Mouse (Mus musculus) lung, postnatal 0 days (tissue): Measurements from ENCODE around the gene Nck2. TPM values are rescaled to one million over a fixed set of nuclear protein-coding genes. Genes with fewer than 3 reads are reported as not detected.

Experiments used
- ATAC-seq: fragments of 200-750 bp; cut with Nextera tagmentation; 2 replicates; pipeline ENCODE4 v1.8.0; 2017; ENCODE audit warnings: moderate library complexity
- DNase-seq: peaks from one replicate; pipeline ENCODE4 v3.0.0-alpha.2; 2016; ENCODE audit warnings: low spot score
- H3K27ac ChIP-seq: fragments of 300-500 bp; sonication (generic); 2 replicates; pipeline ENCODE4 v1.5.1; 2014; ENCODE audit warnings: antibody characterized with exemption, mild to moderate bottlenecking, low read length, mixed read lengths
- H3K27me3 ChIP-seq: fragments of 300-500 bp; sonication (generic); replicated peaks from 2 replicates; pipeline ENCODE4 v1.6.1; 2014; ENCODE audit warnings: low read length, mixed read lengths; ENCODE audit not compliant: insufficient read depth
- H3K36me3 ChIP-seq: fragments of 300-500 bp; sonication (generic); 2 replicates; pipeline ENCODE4 v1.6.1; 2014; ENCODE audit warnings: low read length, mixed read lengths; ENCODE audit not compliant: insufficient read depth
- H3K4me1 ChIP-seq: fragments of 300-500 bp; sonication (generic); 2 replicates; pipeline ENCODE4 v1.6.1; 2014; ENCODE audit warnings: antibody characterized with exemption, low read depth, low read length, mixed read lengths; ENCODE audit not compliant: insufficient read depth
- H3K4me2 ChIP-seq: fragments of 300-500 bp; sonication (generic); replicated peaks from 2 replicates; pipeline ENCODE4 v1.6.1; 2014; ENCODE audit warnings: low read depth, mild to moderate bottlenecking, low read length, moderate library complexity, mixed read lengths
- H3K4me3 ChIP-seq: fragments of 300-500 bp; sonication (generic); 2 replicates; pipeline ENCODE4 v1.5.1; 2014; ENCODE audit warnings: low read depth, low read length
- H3K9ac ChIP-seq: fragments of 300-500 bp; sonication (generic); replicated peaks from 2 replicates; pipeline ENCODE4 v1.6.1; 2014; ENCODE audit warnings: low read depth, mild to moderate bottlenecking
- H3K9me3 ChIP-seq: fragments of 300-500 bp; sonication (generic); 2 replicates; pipeline ENCODE4 v1.6.1; 2016; ENCODE audit warnings: low read length, mixed read lengths
- CTCF ChIP-seq: IDR thresholded peaks from 2 replicates; pipeline ENCODE4 v1.5.1; 2016; ENCODE audit warnings: antibody characterized with exemption, mild to moderate bottlenecking
- EP300 ChIP-seq: IDR thresholded peaks from 2 replicates; pipeline ENCODE4 v1.6.1; 2016; ENCODE audit warnings: antibody characterized with exemption, mild to moderate bottlenecking, control low read depth
- WGBS: fragments of 180-500 bp; shearing (Covaris S2); extraction: QIAGEN DNeasy Blood & Tissue Kit; methylation state at CpG from one replicate; pipeline ENCODE4 v1.1.7; 2014; 5-methylcytosine and 5-hydroxymethylcytosine counted together
- polyA plus RNA-seq: library from polyadenylated mRNA; unstranded; fragments of >200 nt; fragmentation: Nextera tagmentation; extraction: Ambion mirVana; gene quantifications from 2 replicates; pipeline ENCODE4 v1.2.1, GENCODE M21; 2015

Gene Nck2
- polyA plus RNA-seq, 1 experiment from 2014 or later: 34.0 TPM

DNA sequence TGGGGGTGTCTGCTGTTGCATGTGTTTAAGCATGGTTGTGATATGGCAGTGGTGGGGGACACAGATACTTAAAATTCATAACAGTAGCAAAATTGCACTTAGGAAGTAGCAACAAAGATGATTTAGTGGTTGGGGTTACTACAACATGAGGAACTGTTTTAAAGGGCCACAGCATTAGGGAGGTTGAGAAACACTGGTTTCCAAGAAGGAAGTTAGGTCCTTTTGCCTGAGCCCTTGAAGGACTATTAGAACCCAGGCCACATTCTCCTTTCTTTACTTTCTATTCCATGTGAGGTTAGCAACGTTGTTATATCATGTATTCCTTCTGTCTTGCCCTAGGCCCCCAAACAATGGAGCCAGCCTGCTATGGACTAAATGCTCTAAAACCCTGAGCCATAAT, 63.4 kb downstream of the Nck2 start:
- Histone ChIP-seq H3K4me2 (no peak overlapping the region), H3K4me1 (peaks cover 4% of the 10 kb centered on the region; the same call in 1 of the 2 replicates), H3K27ac (no peak overlapping the region), H3K36me3 (no peaks in the 10 kb centered on the region), H3K4me3 (no peak overlapping the region), H3K27me3 (no peaks in the 10 kb centered on the region), H3K9me3 (no peaks in the 10 kb centered on the region), H3K9ac (no peak overlapping the region)
- ATAC-seq (no peak), DNase-seq (no peak)
- TF ChIP-seq EP300 (no peak), CTCF (no peak)
- WGBS: 79% methylated on average over 1 of the region's 1 CpGs

DNA sequence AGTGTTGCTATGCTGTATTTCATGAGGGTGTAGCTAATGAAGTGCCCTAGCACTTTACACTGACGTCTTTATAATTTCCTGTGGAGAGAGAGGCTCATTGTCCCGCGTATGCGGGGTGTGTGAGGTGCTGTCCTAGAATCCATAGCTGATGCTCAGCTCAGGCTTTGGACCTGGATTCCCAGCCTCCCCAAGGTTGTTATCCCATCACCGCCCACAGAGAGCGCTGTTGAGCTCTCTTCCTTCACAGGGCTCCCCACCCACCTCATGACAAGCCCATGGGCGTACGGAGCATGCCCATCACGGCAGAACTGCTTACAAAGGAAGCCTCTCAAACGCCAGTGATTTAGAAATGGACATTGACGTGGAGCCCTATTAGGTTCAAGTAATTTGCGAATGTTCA, 66.9 kb downstream of the Nck2 start:
- H3K27ac ChIP-seq: no peak overlapping the region
- TF ChIP-seq CTCF (peak; percentile 37), EP300 (no peak)
- H3K4me1 ChIP-seq: no peaks in the 10 kb centered on the region
- WGBS: 83% methylated on average over 12 of the region's 12 CpGs
- no peak overlapping the region for H3K4me3 ChIP-seq
- H3K9me3 ChIP-seq: no peaks in the 10 kb centered on the region
- no peaks in the 10 kb centered on the region for H3K27me3 ChIP-seq
- DNase-seq (no peak), ATAC-seq (no peak)
- H3K4me2 ChIP-seq: no peak overlapping the region
- H3K9ac ChIP-seq: no peak overlapping the region
- no peaks in the 10 kb centered on the region for H3K36me3 ChIP-seq

DNA sequence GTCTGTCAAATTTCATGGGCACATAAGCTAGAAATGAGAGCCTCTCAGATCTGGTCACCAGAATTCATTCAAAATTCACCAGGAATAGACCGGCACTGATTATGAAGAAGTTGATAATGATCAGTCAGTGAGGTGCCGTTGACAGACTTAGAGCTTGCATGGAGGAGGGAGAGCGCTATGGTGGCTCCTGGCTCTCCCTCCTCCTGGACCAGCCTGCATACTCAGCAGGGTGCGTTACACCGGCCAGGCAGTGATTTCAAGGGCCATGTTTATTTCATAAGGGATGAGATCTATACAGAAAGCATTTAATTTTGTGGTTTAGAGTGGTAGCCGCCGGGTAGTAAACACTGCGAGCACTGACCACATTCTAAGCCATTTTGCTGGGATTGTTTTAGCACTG, 67.3 kb downstream of the Nck2 start:
- WGBS: 88% methylated on average over 8 of the region's 8 CpGs
- H3K27me3 ChIP-seq: no peaks in the 10 kb centered on the region

DNA sequence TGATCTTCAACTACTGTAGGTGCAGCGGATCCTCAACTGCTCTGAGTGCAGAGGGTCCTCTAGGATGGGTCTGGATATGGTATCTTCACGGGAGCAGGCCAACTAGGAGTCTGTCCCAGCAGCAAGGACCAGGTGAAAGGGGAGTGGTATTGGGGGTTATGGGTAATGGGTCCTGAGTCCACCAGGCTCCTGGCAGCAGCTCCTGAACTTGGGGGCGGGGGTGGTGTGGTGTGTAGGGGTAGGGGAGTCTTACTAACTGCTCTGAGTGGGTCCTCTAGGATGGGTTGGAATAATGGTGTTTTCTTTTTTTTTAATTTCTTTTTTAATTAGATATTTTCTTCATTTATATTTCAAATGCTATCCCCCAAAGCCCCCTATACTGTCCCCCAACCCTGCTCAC, 73.0 kb downstream of the Nck2 start:
- Histone ChIP-seq H3K4me1 (no peaks in the 10 kb centered on the region; the same call in 1 of the 2 replicates), H3K4me3 (no peak overlapping the region), H3K27ac (no peak overlapping the region), H3K27me3 (no peaks in the 10 kb centered on the region), H3K9me3 (no peaks in the 10 kb centered on the region), H3K4me2 (no peak overlapping the region), H3K36me3 (no peaks in the 10 kb centered on the region), H3K9ac (no peak overlapping the region)
- 93% methylated on average over 3 of the region's 3 CpGs for WGBS
- ATAC-seq (no peak), DNase-seq (no peak)
- TF ChIP-seq CTCF: no peak
- TF ChIP-seq EP300: no peak

More for the DNA sequence above, 67.3 kb downstream of the Nck2 start:
- H3K27ac ChIP-seq: no peak overlapping the region
- H3K4me2 ChIP-seq: no peak overlapping the region
- H3K9me3 ChIP-seq: no peaks in the 10 kb centered on the region
- DNase-seq (no peak), ATAC-seq (no peak)
- TF ChIP-seq CTCF (no peak), EP300 (no peak)
- H3K4me3 ChIP-seq: no peak overlapping the region
- no peak overlapping the region for H3K9ac ChIP-seq
- no peaks in the 10 kb centered on the region for H3K36me3 ChIP-seq
- no peaks in the 10 kb centered on the region for H3K4me1 ChIP-seq

DNA sequence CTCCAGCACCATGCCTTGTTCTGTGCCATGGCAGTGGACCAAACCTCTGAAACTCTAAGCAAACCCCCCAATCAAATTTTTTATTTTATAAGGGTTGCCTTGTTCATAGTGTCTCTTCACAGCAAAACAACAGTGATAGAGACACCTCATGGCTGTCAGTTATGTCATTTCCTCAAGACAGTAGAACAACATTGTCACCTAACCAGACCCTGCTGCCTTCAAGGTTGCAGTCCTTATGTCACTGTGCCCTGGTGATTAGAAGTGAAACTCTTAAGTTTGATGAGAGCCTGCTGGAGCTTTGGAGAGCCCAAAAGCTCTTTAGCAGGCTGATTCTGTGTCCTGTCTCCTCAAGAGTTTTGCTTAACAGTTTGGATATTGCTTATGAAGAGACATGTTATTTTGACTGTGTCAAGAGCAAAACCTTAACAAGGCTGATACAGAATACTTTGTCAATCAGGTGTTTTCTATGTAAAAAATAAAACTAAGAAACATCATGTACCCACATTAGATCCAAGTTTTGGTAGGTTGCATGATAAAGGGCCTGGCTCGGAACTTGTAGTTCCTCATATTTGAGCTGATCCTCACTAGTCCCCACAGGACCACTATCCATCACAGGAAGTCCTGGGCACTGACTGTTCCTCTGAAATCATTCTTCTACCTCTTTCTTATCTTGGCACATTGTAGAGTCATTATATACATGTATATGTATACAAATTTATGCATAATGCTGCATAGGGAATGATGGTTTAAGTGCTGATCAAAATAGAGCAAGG, 76.0 kb downstream of the Nck2 start:
- TF ChIP-seq EP300: no peak
- TF ChIP-seq CTCF: no peak
- Histone ChIP-seq H3K9ac (no peak overlapping the region), H3K4me2 (no peak overlapping the region), H3K4me1 (no peaks in the 10 kb centered on the region; the same call in 1 of the 2 replicates), H3K4me3 (no peak overlapping the region), H3K27me3 (no peaks in the 10 kb centered on the region), H3K9me3 (no peaks in the 10 kb centered on the region), H3K36me3 (no peaks in the 10 kb centered on the region), H3K27ac (no peak overlapping the region)
- no peak for DNase-seq
- WGBS: 94% methylated on average over 1 of the region's 1 CpGs
- ATAC-seq: no peak

DNA sequence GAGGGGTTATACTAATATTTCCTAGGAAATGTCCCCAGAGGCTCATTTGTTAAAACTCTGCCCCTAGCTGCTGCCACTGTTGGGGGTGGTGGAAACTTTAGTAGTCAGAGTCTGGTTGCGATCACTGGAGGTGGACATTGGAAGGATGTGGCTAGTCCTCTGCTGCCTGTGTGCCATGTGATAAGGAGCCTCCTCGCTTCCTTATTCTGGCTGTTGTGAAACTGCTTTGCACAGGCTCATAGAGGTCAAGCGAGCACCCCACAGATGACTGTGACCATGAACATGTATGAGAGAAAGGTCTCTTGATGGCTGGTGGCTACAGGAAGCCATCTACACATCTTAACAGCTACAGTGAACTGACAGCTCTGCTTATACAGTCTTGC, 76.6 kb downstream of the Nck2 start:
- DNase-seq: no peak
- Histone ChIP-seq H3K9ac (no peak overlapping the region), H3K36me3 (no peaks in the 10 kb centered on the region), H3K4me2 (no peak overlapping the region), H3K27me3 (no peaks in the 10 kb centered on the region), H3K27ac (no peak overlapping the region), H3K4me1 (no peaks in the 10 kb centered on the region; the same call in 1 of the 2 replicates), H3K9me3 (no peaks in the 10 kb centered on the region), H3K4me3 (no peak overlapping the region)
- ATAC-seq: peak; percentile 38; the same call in 1 of the 2 replicates
- 79% methylated on average over 3 of the region's 3 CpGs for WGBS
- TF ChIP-seq EP300: no peak
- TF ChIP-seq CTCF: no peak
